Mouse (Mus musculus) stomach, embryonic 14.5 days (tissue): ENCODE data around the gene Neu1. TPM values are rescaled to one million over a fixed set of nuclear protein-coding genes. Genes with fewer than 3 reads are reported as not detected.

ENCODE experiments used
- ATAC-seq: fragments of 200-750 bp; cut with Nextera tagmentation; 2 replicates; pipeline ENCODE4 v1.8.0; 2017; ENCODE audit warnings: low read depth, moderate TSS enrichment; ENCODE audit not compliant: insufficient number of reproducible peaks, insufficient read depth, low FRiP score
- H3K27ac ChIP-seq: fragments of 300-500 bp; sonication (generic); 2 replicates; pipeline ENCODE4 v1.5.1; 2014; ENCODE audit warnings: mild to moderate bottlenecking, low read length, moderate library complexity, mixed read lengths
- H3K27me3 ChIP-seq: fragments of 300-500 bp; sonication (generic); 2 replicates; pipeline ENCODE4 v1.6.1; 2014; ENCODE audit warnings: low read length, control low read depth, mixed read lengths; ENCODE audit not compliant: control insufficient read depth, insufficient read depth
- H3K36me3 ChIP-seq: fragments of 300-500 bp; sonication (generic); 2 replicates; pipeline ENCODE4 v1.6.1; 2014; ENCODE audit warnings: mild to moderate bottlenecking, control low read depth, low read length, moderate library complexity, mixed read lengths; ENCODE audit not compliant: control insufficient read depth, insufficient read depth
- H3K4me1 ChIP-seq: fragments of 300-500 bp; sonication (generic); 2 replicates; pipeline ENCODE4 v1.6.1; 2014; ENCODE audit warnings: low read length, control low read depth, mixed read lengths; ENCODE audit not compliant: control insufficient read depth, insufficient read depth
- H3K4me2 ChIP-seq: fragments of 300-500 bp; sonication (generic); replicated peaks from 2 replicates; pipeline ENCODE4 v1.6.1; 2014; ENCODE audit warnings: low read depth, low read length, control low read depth
- H3K4me3 ChIP-seq: fragments of 300-500 bp; sonication (generic); 2 replicates; pipeline ENCODE4 v1.5.1; 2014; ENCODE audit warnings: low read depth, low read length, control low read depth
- H3K9ac ChIP-seq: fragments of 300-500 bp; sonication (generic); replicated peaks from 2 replicates; pipeline ENCODE4 v1.6.1; 2014; ENCODE audit warnings: low read depth, mild to moderate bottlenecking, control low read depth, low read length, moderate library complexity, mixed read lengths
- H3K9me3 ChIP-seq: fragments of 300-500 bp; sonication (generic); 2 replicates; pipeline ENCODE4 v1.6.1; 2016; ENCODE audit warnings: low read depth, low read length, control low read depth; ENCODE audit not compliant: control insufficient read depth
- WGBS: fragments of 180-500 bp; shearing (Covaris S2); extraction: QIAGEN DNeasy Blood & Tissue Kit; methylation state at CpG from one replicate; pipeline ENCODE4 v1.1.7; 2014; 5-methylcytosine and 5-hydroxymethylcytosine counted together
- polyA plus RNA-seq: library from polyadenylated mRNA; unstranded; fragments of >200 nt; fragmentation: Nextera tagmentation; extraction: Ambion mirVana; gene quantifications from 2 replicates; pipeline ENCODE4 v1.2.1, GENCODE M21; 2014

The Neu1 gene
- polyA plus RNA-seq, 1 experiment from 2014 or later, result 16.2 TPM

- 69% methylated on average over 24 of the region's 24 CpGs for WGBS
- Histone ChIP-seq H3K27me3 (no peaks in the 10 kb centered on the region), H3K4me2 (no peak overlapping the region)
Measured at GRCm38 (mm10) chr17:34934031-34934430, 3.0 kb downstream of the Neu1 start.

GRCm38 (mm10) chr17:34934830-34935229 is 3.8 kb downstream of the Neu1 start:
- H3K36me3 ChIP-seq, result no peaks in the 10 kb centered on the region
- H3K27ac ChIP-seq, result no peak overlapping the region
- H3K9me3 ChIP-seq, result no peaks in the 10 kb centered on the region
- no peaks in the 10 kb centered on the region for H3K4me1 ChIP-seq
- no peak overlapping the region for H3K9ac ChIP-seq
- no peak overlapping the region for H3K4me3 ChIP-seq
- no peak overlapping the region for H3K4me2 ChIP-seq
- ATAC-seq, result no peak
- H3K27me3 ChIP-seq, result no peaks in the 10 kb centered on the region
- WGBS, result 53% methylated on average over 8 of the region's 8 CpGs

More at GRCm38 (mm10) chr17:34934031-34934430, 3.0 kb downstream of the Neu1 start:
- H3K9ac ChIP-seq, result no peak overlapping the region
- H3K4me1 ChIP-seq, result no peaks in the 10 kb centered on the region
- no peak for ATAC-seq
- no peaks in the 10 kb centered on the region for H3K9me3 ChIP-seq
- H3K4me3 ChIP-seq, result no peak overlapping the region
- no peak overlapping the region for H3K27ac ChIP-seq
- H3K36me3 ChIP-seq, result no peaks in the 10 kb centered on the region

GRCm38 (mm10) chr17:34937960-34938505 is 7.0 kb downstream of the Neu1 start:
- H3K9ac ChIP-seq, result no peak overlapping the region
- H3K4me3 ChIP-seq, result no peak overlapping the region
- 85% methylated on average over 6 of the region's 6 CpGs for WGBS
- H3K36me3 ChIP-seq, result no peaks in the 10 kb centered on the region
- ATAC-seq, result no peak
- H3K4me1 ChIP-seq, result no peaks in the 10 kb centered on the region
- no peak overlapping the region for H3K4me2 ChIP-seq
- H3K27me3 ChIP-seq, result no peaks in the 10 kb centered on the region
- no peaks in the 10 kb centered on the region for H3K9me3 ChIP-seq
- no peak overlapping the region for H3K27ac ChIP-seq

- Histone ChIP-seq H3K4me3 (peak overlapping the region; percentile 14), H3K27ac (no peak overlapping the region; the same call in 1 of the 2 replicates), H3K9ac (0 out of 2 replicates have a peak overlapping the region, but pooled peaks have one; percentile 21), H3K4me1 (no peaks in the 10 kb centered on the region), H3K36me3 (no peaks in the 10 kb centered on the region), H3K4me2 (peak overlapping the region; percentile 39), H3K27me3 (no peaks in the 10 kb centered on the region), H3K9me3 (no peaks in the 10 kb centered on the region)
- 10% methylated on average over 15 of the region's 15 CpGs for WGBS
- 0 out of 2 replicates have a peak, but pooled peaks have one; percentile 33 for ATAC-seq
Measured at GRCm38 (mm10) chr17:34941344-34942041, 10.4 kb downstream of the Neu1 start.

GRCm38 (mm10) chr17:34943128-34943815 is 12.2 kb downstream of the Neu1 start:
- H3K27me3 ChIP-seq, result no peaks in the 10 kb centered on the region
- H3K4me2 ChIP-seq, result no peak overlapping the region

GRCm38 (mm10) chr17:34944362-34944761 is 13.3 kb downstream of the Neu1 start:
- Histone ChIP-seq H3K9ac (no peak overlapping the region), H3K9me3 (no peaks in the 10 kb centered on the region), H3K4me2 (no peak overlapping the region), H3K4me1 (no peaks in the 10 kb centered on the region), H3K27me3 (no peaks in the 10 kb centered on the region), H3K4me3 (no peak overlapping the region), H3K36me3 (peaks cover 2% of the 10 kb centered on the region; the same call in 1 of the 2 replicates), H3K27ac (no peak overlapping the region)
- 0 out of 2 replicates have a peak, but pooled peaks have one; percentile 14 for ATAC-seq

More at GRCm38 (mm10) chr17:34943128-34943815, 12.2 kb downstream of the Neu1 start:
- no peaks in the 10 kb centered on the region for H3K9me3 ChIP-seq
- no peak overlapping the region for H3K4me3 ChIP-seq
- H3K27ac ChIP-seq, result no peak overlapping the region
- no peaks in the 10 kb centered on the region for H3K36me3 ChIP-seq
- H3K4me1 ChIP-seq, result no peaks in the 10 kb centered on the region
- 91% methylated on average over 4 of the region's 4 CpGs for WGBS
- no peak overlapping the region for H3K9ac ChIP-seq
- ATAC-seq, result no peak

GRCm38 (mm10) chr17:34946486-34947140 is 15.6 kb downstream of the Neu1 start:
- no peaks in the 10 kb centered on the region for H3K27me3 ChIP-seq
- H3K9ac ChIP-seq, result no peak overlapping the region
- WGBS, result 90% methylated on average over 5 of the region's 5 CpGs
- H3K36me3 ChIP-seq, result peaks cover 22% of the 10 kb centered on the region
- no peak for ATAC-seq
- no peak overlapping the region for H3K4me2 ChIP-seq
- H3K4me3 ChIP-seq, result no peak overlapping the region
- no peak overlapping the region for H3K27ac ChIP-seq
- H3K9me3 ChIP-seq, result no peaks in the 10 kb centered on the region
- H3K4me1 ChIP-seq, result peaks cover 10% of the 10 kb centered on the region

- Histone ChIP-seq H3K4me3 (no peak overlapping the region), H3K36me3 (peaks cover 22% of the 10 kb centered on the region), H3K4me1 (peaks cover 10% of the 10 kb centered on the region), H3K9ac (no peak overlapping the region), H3K27me3 (no peaks in the 10 kb centered on the region), H3K9me3 (no peaks in the 10 kb centered on the region), H3K27ac (no peak overlapping the region), H3K4me2 (no peak overlapping the region)
- no peak for ATAC-seq
- 26% methylated on average over 8 of the region's 8 CpGs for WGBS
Measured at GRCm38 (mm10) chr17:34947606-34948005, 16.6 kb downstream of the Neu1 start.
